Mouse (Mus musculus): ENCODE results near the gene Slc19a3.
A peak's percentile ranks its signal among the peaks of the same experiment; 100 is the strongest.

The Slc19a3 gene

DNA sequence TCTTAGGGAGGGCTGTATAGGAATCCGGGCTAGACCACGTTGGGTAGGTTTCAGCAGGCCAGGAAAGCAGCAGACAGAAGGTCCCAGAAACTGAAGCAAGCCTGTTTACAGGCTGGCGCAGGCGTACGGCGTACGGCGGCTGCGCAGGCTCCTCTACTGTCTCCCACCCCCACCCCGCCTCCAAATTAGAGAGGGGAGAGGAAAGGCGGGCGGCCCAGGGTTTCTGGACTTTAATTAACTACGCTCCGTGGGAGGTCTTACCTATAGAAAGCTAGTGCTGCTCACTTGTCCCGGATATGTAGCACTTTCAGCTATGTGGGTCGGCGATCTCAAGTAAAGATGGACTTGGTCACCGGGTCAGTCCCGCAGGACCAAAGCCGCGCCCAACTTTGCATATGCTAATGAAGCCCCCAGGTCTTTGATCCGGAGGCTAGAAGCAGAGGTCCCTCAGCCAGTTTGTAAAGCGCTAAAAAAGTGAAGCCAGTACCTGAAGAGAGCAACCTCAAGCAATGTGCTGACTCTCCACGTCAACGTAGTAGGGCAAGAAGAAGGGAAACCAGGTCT lies at the start of gene Slc19a3:
Slc19a3 (minus strand) TSS at position 340 of the 564 bp plus-strand sequence.
- peak; percentile 50 for DNase-seq

DNA sequence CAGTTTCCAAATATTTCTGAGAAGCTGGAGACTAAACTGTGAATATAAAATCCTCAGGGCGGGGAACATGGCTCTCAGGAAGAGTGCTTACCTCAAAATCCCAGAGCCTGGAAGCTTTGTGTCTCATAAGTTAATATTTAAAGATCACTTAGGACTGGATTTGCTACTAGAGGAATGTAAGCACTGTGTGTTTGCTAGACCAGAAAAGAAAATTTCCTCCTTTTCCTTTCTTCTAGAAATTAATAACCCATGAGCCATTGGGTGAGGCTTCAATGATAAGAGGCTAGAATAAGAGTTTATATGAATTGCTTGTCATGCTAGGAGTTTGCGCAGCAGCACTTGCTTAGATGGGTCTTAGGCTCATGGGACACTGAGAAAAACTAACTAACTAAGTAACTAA lies 46.5 kb upstream of the Slc19a3 start:
- no peak for DNase-seq

DNA sequence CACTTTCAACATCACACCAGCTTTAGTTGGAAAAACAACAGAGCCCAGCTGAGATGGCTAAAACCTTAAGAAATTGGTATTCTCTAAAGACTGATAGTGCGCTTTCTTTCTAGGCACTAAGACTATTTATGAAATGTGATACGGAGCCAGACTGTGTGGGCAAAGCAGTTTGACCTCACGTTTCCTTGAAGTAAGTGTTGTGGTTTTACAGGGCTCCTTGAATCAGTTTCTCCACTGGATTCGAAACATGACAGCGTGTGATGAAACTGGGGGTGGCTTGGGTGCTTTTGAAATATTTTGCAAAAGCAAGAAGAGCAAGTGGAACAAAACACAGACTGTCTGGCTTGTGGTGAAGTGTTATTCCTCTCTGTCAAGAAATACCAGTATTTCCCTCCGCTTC lies 38.8 kb upstream of the Slc19a3 start:
- no peak for DNase-seq

DNA sequence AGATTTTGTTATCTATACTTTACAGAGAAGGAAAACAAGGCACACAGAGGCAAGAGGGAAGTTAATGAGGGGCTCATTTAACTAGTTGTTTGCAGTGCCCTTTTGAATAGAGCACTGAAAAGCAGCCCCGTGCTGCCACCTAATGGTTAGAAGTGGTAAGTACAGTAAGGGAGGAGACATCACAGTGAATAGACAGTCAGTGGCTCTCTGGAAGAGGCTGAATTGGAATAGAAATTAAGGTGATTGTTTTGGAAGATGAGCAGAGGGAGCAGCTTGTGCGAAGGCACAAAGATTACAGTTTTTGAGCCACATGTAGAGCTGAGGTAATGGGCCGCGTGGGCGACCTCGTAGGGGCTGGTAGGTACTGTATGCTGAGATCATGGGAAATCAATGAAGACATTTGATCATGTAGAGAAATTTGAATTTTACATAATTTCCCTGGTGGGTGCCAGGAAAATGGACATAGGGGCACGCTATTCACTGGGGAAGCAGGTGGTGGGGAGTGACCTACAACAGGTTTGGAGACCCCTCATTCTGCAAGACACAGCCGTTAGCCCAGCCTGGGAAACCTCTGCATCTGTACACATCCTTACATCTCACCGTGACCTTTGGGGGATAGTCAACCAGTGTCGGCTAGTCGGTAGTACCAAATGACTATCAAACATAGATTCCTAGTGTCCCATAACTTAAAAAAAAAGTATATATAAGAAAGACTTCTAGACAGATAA lies 38.1 kb upstream of the Slc19a3 start:
- DNase-seq: peak; percentile 48

DNA sequence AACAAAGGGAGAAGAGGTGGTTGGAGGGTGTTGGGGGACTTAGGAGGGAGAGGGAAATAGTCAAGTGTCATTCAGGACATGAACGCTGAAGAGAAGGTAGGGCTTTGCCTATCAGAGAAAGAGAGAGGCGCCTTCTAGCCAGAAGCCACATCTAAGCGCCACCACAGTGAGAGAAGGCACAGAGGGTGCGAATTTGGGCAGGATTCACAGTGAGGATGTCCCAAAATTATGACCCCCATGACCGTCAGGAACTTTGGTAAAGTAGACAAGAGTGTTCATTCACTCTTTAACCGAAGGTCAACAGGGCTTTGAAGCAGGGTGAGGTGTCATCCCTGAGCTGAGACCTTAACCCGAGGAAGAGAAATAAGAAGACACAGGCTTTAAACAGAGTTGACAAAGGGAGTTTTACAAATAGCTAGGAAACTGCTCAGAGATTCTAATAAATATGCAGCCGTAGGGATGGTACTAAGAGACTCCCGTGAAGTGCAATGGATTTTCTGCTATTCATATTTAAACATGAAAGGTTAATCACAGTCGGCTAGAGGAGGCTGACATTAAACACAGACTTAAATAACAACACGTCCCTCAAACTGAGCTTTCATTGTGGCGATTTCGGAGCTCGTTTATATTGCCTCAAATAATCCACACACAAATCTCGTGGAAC lies 37.4 kb upstream of the Slc19a3 start:
- DNase-seq: no peak

DNA sequence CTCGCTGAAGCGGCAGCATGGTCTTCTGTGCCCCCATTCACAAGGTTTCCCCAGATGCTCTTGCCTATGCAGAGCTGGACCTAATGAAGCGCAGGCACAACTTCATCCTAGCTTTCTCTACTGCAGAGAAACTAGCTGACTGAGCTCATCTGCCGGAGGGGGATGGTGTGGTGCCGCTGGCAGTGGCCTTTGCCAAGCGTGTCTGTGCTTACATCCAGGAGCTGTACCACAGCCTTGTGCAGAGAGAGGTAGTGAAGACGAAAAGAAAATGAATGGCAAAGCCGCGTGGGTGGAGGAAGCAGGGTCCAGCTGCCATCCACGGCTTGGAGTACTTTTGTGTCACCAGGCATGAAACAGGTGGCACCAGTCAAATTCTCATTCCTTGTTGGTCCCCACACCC lies 29.0 kb upstream of the Slc19a3 start:
- no peak for DNase-seq

DNA sequence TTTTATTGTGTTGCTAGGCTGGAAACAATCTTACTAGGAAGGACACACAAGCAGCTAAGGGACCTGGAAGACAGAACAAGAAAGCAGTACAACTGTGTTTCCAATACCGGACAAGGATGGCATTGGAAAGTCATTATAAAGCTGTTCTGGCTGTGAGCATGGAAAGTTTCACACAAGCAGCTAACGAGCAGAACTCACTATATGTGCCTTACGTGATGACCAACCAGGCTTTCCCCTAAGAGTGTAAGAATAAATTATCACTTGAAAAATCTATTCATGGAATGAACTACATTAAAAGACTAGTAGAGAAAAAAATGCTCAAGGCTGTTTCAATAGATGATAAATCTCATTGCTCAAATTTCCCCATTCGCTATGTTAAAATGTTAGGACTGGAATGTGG lies 28.3 kb upstream of the Slc19a3 start:
- DNase-seq: no peak

DNA sequence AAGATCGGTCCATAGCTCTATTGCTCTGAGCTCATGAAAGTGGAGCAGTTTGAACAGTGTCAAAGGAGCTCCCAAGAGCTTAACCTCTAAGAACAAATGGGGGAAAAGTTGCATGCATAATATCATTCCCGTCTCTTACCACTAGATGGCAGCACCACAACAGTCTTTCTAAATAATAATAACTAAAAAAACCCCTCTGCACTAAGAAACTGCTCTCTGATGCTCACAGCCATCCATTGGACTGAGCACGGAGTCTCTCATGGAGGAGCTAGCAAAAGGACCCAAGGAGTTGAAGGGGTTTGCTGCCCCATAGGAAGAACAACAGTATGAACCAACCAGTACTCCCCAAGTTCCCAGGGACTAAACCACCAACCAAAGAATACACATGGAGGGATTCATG lies 26.6 kb upstream of the Slc19a3 start:
- peak; percentile 49 for DNase-seq

DNA sequence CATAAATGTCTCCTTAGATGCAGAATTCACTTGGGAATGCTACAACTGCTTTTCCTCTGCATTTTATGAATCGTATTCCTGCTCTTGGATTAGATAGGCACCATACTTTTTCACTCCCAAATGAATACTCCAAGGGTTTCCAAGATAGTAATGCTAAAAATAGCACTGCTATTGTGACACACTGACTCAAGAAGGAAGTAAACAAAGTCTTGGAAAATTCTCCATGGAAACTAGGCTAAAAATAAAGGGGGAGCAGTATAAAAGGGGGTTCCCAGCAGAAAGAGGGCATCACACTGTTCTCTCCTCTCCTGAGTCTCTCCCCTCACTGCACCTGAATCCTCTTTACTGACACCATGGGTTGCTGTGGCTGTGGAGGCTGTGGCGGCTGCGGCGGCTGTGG lies 22.4 kb upstream of the Slc19a3 start, which contains the start of gene Krtap28-13:
Krtap28-13 (plus strand) TSS at position 288 of the 400 bp plus-strand sequence.
- DNase-seq: no peak

DNA sequence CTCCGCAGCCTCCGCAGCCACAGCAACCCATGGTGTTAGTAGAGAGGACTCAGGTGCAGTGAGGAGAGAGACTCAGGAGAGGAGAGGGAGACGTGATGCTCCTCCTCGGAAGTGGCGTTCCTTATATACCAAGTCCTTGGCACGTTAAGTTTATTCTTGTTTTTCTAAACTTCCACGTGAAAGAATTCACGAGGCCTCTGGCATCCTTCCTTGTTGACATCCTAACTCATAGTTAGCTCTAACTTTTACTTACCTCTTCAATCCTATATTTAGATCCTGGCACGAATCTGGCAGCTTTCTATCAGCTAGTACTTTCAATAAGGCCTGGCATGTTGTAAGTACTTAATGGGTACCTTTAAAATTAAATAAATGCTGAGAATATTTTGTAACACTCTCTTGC lies 21.0 kb upstream of the Slc19a3 start, which contains the start of gene A030005K14Rik:
A030005K14Rik (minus strand) TSS at position 101 of the 400 bp plus-strand sequence.
- DNase-seq: no peak

DNA sequence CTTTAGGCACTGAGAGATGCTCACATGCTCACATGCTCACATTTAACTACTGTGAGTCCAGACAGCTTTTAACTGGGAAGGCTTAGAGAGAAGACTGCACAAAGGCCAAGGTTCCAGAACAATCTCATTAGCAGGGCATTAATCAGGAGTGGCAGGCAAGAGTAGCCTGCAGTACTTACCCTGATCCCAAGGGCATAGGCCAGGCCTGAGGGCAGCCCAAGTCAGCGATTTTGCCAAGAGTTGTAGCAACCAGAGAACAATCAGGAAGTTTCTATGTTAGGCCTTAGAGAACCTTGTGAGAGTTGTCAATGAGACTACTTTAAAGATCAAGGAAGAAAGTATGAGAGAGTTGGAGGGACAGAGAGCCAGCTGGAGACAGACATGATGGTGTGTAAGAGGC lies 20.2 kb upstream of the Slc19a3 start:
- DNase-seq: no peak

DNA sequence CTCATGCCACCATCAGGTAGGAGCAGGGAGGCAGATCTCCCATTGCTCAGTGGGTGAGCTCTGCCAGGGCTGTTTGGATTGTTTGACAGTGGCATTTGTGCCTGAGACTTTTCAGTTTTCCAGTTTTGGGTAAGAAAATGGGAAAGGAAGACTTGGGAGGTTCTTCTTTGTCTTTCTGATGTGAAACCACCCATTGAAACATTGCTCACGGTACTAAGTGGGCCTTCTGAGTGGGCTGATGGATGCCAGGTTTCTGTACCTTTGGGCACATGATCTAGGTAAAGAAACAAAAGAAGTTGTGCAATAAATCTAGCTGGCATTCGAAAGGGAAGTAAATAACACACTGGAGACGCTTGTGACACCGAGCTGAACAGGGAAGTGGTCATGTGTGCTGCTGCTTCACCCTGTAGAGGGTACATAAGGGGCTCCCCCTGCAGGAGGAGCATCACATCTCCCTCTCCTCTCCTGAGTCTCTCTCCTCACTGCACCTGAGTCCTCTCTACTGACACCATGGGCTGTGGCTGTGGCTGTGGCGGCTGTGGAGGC lies 6.7 kb upstream of the Slc19a3 start, which contains the start of gene Gm47969:
Gm47969 (plus strand) TSS at position 51 of the 546 bp plus-strand sequence.
- peak; percentile 16 for DNase-seq

DNA sequence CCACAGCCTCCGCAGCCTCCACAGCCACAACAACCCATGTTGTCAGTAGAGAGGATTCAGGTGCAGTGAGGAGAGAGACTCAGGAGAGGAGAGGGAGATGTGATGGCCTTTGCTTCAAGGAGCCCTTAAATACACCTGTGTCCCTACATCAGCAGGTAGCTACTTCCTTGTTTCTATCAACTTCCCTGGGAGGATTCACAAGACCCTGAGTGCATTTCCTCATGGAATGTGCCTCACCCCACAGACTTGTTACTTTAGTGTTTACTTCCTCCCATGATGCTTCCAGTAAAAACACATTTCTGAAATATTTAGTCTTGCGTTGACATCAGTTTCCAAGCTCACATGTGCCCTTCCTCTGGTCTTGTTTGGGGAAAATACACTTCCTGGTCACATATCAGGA lies 4.1 kb upstream of the Slc19a3 start, which contains the start of gene Krtap28-10:
Krtap28-10 (minus strand) TSS at position 101 of the 400 bp plus-strand sequence.
- no peak for DNase-seq

DNA sequence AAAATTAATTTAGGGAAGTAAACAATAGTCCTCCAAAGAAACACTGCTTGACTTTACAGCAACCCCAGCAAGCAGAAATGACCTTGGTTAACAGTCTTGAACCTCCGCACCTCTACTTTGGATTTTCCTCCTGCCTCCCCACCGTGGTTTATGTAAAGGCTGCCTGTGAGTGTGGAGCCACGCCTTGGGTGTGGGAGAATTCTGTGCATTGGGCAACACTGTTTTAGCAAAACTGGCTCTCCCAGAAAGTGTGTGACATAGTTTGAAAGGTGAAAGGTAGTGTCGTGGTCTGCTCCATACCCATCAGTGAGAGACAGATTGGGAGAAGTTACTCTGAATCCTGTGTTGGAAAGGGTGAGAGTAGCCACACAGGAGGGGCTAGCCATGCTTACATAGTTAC lies 832 bp upstream of the Slc19a3 start:
- peak; percentile 3 for DNase-seq

DNA sequence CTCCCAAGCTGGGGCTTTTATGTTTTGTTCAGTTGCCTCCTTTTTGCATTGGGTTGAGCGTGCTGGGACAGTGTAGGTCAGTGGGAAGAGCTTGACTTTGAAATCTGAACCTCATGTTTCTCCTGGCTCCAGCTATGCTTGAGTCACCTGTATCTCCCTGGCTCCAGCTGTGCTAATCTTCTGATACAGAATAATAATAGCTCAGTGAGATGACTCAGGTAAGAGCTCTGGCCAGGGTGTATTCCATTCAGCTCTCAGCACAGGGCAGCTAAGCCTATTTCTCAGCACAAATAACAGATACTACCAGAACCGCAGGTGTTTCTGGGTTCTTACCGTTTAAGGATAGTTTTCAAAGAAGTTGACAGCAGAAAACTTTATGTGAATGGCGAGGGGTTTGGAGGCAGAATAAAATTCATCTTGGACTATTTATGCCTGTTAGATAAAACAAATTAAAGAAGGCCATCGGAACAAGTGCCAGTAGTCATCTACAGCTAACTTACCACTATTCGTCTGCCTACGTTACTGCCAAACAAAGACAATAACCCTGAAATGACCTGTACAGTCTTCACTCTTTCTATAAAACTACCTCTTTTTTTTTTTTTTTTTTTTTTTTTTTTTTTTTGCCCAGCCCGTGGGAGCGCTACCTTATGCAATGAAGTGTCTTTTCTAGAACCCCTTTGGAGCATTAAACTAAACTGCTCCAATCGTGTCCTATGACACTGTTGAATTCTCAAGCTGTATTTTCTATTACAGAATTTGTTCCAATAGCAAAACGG lies 1.2 kb downstream of the Slc19a3 start:
- no peak for DNase-seq

DNA sequence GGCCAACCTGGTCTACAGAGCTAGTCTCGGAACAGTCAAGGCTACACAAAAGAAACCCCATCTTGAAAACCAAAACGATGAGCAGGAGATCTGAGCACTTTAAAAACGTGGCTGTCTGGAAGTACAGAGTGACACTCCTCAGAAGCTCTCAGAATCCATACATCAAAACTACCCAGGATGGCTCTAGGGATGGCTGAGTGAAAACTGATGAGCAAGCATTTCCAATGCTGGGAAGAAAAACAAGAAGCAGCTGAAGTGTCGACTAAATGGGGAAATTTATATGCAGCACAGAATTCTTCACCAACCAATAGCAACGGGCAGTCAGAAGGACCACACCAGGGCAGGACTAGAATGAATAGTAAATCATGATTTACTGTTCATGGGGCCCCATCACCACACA lies 3.7 kb downstream of the Slc19a3 start:
- DNase-seq: no peak

DNA sequence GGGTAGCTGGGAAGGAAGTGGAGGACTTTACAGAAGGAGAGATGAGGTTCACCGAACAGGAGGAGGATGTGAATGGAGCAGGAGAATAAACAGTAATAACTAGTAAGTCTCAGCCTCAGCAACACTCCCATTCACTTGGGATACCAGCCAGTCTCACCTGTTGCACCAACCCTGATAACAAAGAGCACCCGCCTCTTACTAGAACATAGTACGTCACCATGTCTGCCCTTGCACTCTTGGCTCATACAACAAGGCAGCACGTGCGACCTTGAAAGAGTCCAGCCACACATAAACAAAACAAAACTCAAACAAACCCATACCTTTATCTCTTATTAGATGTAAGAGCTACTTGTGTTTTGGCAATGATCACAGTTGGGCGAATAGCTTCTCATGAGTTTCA lies 5.7 kb downstream of the Slc19a3 start:
- peak; percentile 14 for DNase-seq

DNA sequence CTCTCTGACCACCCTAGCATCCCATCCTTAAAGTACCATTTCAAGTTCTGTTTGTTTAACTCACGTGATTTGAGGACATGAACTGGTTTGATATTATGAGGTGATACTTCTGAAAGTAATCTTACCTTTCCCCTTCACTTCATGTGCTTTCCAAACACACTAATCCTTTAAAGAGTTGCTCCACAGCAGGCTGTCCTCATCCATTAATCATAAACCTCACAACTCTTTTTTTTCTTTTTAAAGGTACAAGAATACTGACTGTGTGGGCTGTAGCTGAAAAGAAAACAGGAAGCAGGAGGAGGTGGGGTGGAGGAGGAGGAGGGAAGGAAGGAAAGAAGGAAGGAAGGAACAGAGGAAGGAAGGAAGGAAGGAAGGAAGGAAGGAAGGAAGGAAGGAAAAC lies 6.3 kb downstream of the Slc19a3 start:
- no peak for DNase-seq

DNA sequence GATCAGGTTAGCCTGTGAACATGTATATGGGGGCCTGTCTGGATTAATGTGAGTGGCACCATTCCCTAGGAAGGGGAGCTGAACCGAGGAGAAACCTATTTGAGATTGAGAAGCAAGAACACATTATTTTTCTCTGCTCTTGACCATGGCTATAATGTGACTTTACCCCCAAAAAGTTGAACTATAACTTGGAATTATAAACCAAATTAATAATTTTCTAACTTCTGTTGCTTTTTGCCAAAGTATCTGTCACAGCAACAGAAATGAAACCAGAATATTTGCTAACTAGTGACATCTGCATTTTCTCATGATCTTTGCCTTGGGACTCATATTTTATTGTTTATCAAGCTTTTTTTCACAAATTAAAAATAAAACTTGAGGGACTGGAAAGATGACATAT lies 21.7 kb downstream of the Slc19a3 start:
- DNase-seq: no peak

DNA sequence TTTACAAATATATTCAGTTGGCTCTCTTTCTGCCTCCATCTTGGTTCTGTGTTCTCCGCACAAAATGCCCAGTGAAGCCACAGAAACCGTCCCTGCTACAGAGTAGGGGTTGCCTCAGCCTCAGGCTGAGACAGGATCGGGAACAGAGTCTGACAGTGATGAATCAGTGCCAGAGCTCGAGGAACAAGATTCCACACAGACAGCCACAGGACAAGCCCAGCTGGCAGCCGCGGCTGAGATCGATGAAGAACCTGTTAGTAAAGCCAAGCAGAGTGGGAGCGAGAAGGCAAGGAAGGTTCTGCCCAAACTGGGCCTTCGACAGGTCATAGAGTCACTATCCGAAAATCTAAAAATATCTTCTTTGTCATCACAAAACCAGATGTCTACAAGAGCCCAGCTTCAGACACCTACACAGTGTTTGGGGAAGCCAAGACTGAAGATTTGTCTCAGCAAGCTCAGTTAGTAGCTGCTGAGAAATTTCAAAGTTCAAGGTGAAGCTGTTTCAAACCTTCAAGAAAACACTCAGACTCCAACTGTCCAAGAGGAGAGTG lies 22.8 kb downstream of the Slc19a3 start:
- no peak for DNase-seq

DNA sequence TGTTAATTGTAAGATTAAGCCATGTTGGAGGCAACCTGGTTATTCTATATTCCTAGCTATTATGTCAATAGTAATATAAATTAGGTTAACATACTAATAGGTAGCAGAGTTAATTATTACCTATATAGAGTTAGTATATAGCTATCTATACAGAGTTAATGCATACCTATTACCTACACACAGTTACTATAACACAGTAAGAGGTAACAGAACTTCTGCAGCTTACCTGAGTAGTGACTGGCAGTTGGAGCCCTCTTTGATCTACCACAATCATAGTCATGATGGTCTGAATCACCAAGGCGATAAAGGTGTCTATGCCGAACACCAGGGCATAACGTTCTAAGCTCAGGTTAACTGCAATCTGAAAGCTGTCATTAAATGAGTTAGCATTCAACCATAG lies 23.8 kb downstream of the Slc19a3 start:
- DNase-seq: no peak

DNA sequence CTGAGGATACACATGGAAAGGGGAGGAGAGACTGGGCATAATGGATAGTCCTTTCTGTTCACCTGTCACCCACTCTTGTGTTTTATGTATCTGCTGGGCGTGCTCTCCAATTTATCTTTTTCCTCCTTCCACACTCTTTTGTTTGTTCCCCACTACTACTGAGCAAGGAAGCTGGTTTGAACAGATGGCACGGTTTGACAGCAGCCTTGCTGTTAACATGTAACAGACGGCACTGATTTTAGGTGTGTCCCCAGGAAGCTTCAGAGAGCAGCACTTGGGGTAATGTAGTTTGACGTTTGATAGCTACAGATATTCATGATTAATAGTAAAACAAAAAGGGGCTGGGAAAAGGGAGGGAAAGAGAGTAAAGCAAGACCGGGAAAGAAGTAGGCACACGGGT lies 30.8 kb downstream of the Slc19a3 start:
- no peak for DNase-seq

Data from lung, postnatal 10 days (tissue).